Mouse (Mus musculus): ENCODE data around the gene Reg3g. TPM values are rescaled to one million over a fixed set of nuclear protein-coding genes. Genes with fewer than 3 reads are reported as not detected.
"Not testable (repeated sequence)": the region's sequence is repeated elsewhere in the genome, so short reads cannot be mapped to it uniquely, and the experiment has no call there.

Reg3g gene
- total RNA-seq, 2 experiments from 2014 or later = not detected

- no peak for TF ChIP-seq CTCF (IDR thresholded peaks at IDR 0.05)
- DNase-seq (ENCODE audit: extremely low spot score in 1 of 2, low spot score in 2 of 2) = no peak
- H3K27ac ChIP-seq = no peak overlapping the region
- no peak overlapping the region for H3K4me3 ChIP-seq
- intact Hi-C loops (cut with DNase I) = no loop called here
Observed at GRCm38 (mm10) chr6:78447202-78447601, 21.5 kb downstream of the Reg3g start.

DNA sequence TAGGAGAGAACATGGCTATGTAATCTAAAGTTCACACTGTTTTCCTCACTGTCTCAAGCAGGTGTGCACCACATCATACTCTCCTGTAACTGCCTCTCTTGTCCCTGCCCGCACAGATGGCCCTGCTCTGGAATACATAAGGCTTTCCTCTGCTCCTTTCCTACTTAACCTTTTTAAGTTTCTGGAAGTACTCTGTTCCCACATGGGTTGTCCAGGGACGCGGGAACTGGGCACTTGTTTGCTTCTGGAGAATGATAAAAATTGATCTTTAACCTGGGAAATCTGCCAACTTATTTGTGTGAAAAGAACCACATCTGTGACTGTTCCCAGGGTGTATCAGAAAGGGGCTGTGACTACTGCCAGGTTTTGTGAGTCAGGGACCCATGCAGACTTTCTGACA lies 43.2 kb downstream of the Reg3g start:
- no peak for TF ChIP-seq CTCF (IDR thresholded peaks at IDR 0.05)
- DNase-seq (ENCODE audit: extremely low spot score in 1 of 2, low spot score in 2 of 2) = no peak
- intact Hi-C loops (cut with DNase I) = no loop called here
- no peak overlapping the region for H3K4me3 ChIP-seq
- H3K27ac ChIP-seq = no peak overlapping the region

DNA sequence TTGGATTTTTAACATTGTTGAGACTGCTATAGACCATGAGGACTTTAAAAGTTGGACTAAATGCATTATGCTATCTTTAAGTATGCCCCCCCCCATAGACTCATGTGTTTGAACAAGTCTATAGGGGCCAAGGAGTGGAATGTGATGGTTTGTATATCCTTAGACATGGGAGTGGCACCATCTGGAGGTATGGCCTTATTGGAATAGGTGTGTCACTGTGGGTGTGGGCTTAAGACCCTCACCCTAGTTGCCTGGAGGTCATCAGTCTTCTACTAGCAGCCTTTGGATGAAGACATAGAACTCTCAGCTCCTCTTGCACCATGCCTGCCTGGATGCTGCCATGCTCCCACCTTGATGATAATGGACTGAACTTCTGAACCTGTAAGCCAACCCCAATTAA lies 46.3 kb downstream of the Reg3g start, which contains the start of gene Reg1:
TSS of gene Reg1 (plus strand) at position 301 of the 400 bp plus-strand sequence.
- intact Hi-C loops (cut with DNase I); DNase-seq (ENCODE audit: extremely low spot score in 1 of 2, low spot score in 2 of 2); H3K4me3 ChIP-seq; H3K27ac ChIP-seq: not testable (repeated sequence)

Other genes with a start within 250 kb of the Reg3g start
- gene Reg3b, start 98.2 kb downstream of the Reg3g start, total RNA-seq (2021) = not detected
- not detected for gene Reg3d, start 90.0 kb downstream of the Reg3g start, total RNA-seq (2021)
- gene Reg3a, start 88.2 kb downstream of the Reg3g start, total RNA-seq (2021) = not detected
- not detected for gene Reg2, start 73.2 kb downstream of the Reg3g start, total RNA-seq (2021)
- gene Reg1, start 46.2 kb downstream of the Reg3g start, total RNA-seq (2021) = not detected

Measured in left cerebral cortex, adult 2 months (tissue).